Mouse (Mus musculus) heart, embryonic 14.5 days (tissue): ENCODE results near the gene B9d2. TPM values are rescaled to one million over a fixed set of nuclear protein-coding genes. Genes with fewer than 3 reads are reported as not detected.

ENCODE experiments used
- ATAC-seq: fragments of 200-750 bp; cut with Nextera tagmentation; 2 replicates; pipeline ENCODE4 v1.8.0; 2017; ENCODE audit warnings: low read depth, moderate TSS enrichment; ENCODE audit not compliant: insufficient number of reproducible peaks, insufficient read depth, low FRiP score
- H3K27ac ChIP-seq, 2 experiments: fragments of 200-500 bp in 1 of 2; fragments of 300-500 bp in 1 of 2; sonication (generic) in 1 of 2; replicated peaks in 1 of 2; 2 replicates each; pipeline ENCODE4 v1.5.1; 2012 to 2014; ENCODE audit warnings: low read depth in 2 of 2, low read length in 2 of 2, control low read depth in 1 of 2, mild to moderate bottlenecking in 1 of 2, mixed read lengths in 1 of 2; ENCODE audit not compliant: control insufficient read depth in 1 of 2, insufficient read depth in 1 of 2
- H3K27me3 ChIP-seq: fragments of 300-500 bp; sonication (generic); 2 replicates; pipeline ENCODE4 v1.6.1; 2014; ENCODE audit warnings: mild to moderate bottlenecking, low read length, control low read depth; ENCODE audit not compliant: control insufficient read depth, insufficient read depth
- H3K36me3 ChIP-seq: fragments of 300-500 bp; sonication (generic); 2 replicates; pipeline ENCODE4 v1.6.1; 2014; ENCODE audit warnings: mild to moderate bottlenecking, control low read depth, low read length, mixed read lengths; ENCODE audit not compliant: control insufficient read depth, insufficient read depth
- H3K4me1 ChIP-seq, 2 experiments: fragments of 200-500 bp in 1 of 2; fragments of 300-500 bp in 1 of 2; sonication (generic) in 1 of 2; 2 replicates each; pipeline ENCODE4 v1.6.1; 2012 to 2014; ENCODE audit warnings: low read length in 2 of 2, control low read depth in 1 of 2, mixed read lengths in 1 of 2; ENCODE audit not compliant: control insufficient read depth in 2 of 2, insufficient read depth in 2 of 2
- H3K4me2 ChIP-seq: fragments of 300-500 bp; sonication (generic); 2 replicates; pipeline ENCODE4 v1.6.1; 2014; ENCODE audit warnings: mild to moderate bottlenecking, low read length
- H3K4me3 ChIP-seq, 2 experiments: fragments of 200-500 bp in 1 of 2; fragments of 300-500 bp in 1 of 2; sonication (generic) in 1 of 2; 2 replicates each; pipeline ENCODE4 v1.5.1; 2012 to 2014; ENCODE audit warnings: low read length in 2 of 2, mild to moderate bottlenecking in 2 of 2, control low read depth in 1 of 2, low read depth in 1 of 2, moderate library complexity in 1 of 2; ENCODE audit not compliant: control insufficient read depth in 1 of 2, insufficient read depth in 1 of 2
- H3K9ac ChIP-seq: fragments of 300-500 bp; sonication (generic); 2 replicates; pipeline ENCODE4 v1.6.1; 2014; ENCODE audit warnings: mild to moderate bottlenecking, low read length
- H3K9me3 ChIP-seq: fragments of 300-500 bp; sonication (generic); 2 replicates; pipeline ENCODE4 v1.6.1; 2016; ENCODE audit warnings: low read length, control low read depth; ENCODE audit not compliant: control insufficient read depth
- WGBS: fragments of 180-500 bp; shearing (Covaris S2); extraction: QIAGEN DNeasy Blood & Tissue Kit; methylation state at CpG from one replicate; pipeline ENCODE4 v1.1.7; 2014; 5-methylcytosine and 5-hydroxymethylcytosine counted together
- polyA plus RNA-seq: library from polyadenylated mRNA; unstranded; fragments of >200 nt; fragmentation: Nextera tagmentation; extraction: Ambion mirVana; gene quantifications from 2 replicates; pipeline ENCODE4 v1.2.1, GENCODE M21; 2014

B9d2 gene
- 29.4 and 30.5 TPM in 2 replicates for polyA plus RNA-seq

- whole genome bisulfite sequencing, result under 1% methylated on average over 46 of the region's 46 CpGs
- H3K4me3 ChIP-seq, result peak within 1 kb of the TSS; percentile 70 to 73
- H3K27me3 ChIP-seq, result peaks cover 4% of the 10 kb centered on the region
- peak; percentile 94 for ATAC-seq
- H3K4me1 ChIP-seq, result peaks cover 10 to 18% of the 10 kb centered on the region in 2 experiments; a peak in 3 of 4 replicates
- H3K4me2 ChIP-seq, result peak within 1 kb of the TSS; percentile 76
- H3K9me3 ChIP-seq, result no peaks in the 10 kb centered on the region
- peak within 1 kb of the TSS; percentile 85 to 93 for H3K27ac ChIP-seq
- H3K9ac ChIP-seq, result peak within 1 kb of the TSS; percentile 82
- no peaks in the 10 kb centered on the region for H3K36me3 ChIP-seq
These were observed at the start of gene B9d2 for GRCm38 (mm10) chr7:25680514-25681258. Gene B9d2 (plus strand): TSS chr7:25680780.

- Histone ChIP-seq H3K9me3 (no peaks in the 10 kb centered on the region), H3K9ac (no peak overlapping the region), H3K36me3 (peaks cover 46% of the 10 kb centered on the region), H3K27me3 (no peaks in the 10 kb centered on the region), H3K27ac (no peak overlapping the region), H3K4me2 (no peak overlapping the region), H3K4me1 (peaks cover 7 to 9% of the 10 kb centered on the region in 2 experiments; a peak in 3 of 4 replicates), H3K4me3 (no peak overlapping the region)
- no peak for ATAC-seq
- 84% methylated on average over 5 of the region's 5 CpGs for WGBS
These were observed 47.9 kb upstream of the B9d2 start for GRCm38 (mm10) chr7:25632679-25633078.

GRCm38 (mm10) chr7:25636373-25636772 is 44.2 kb upstream of the B9d2 start:
- Histone ChIP-seq H3K9ac (no peak overlapping the region), H3K9me3 (no peaks in the 10 kb centered on the region), H3K4me3 (no peak overlapping the region), H3K36me3 (peaks cover 34% of the 10 kb centered on the region; the same call in 1 of the 2 replicates), H3K27ac (no peak overlapping the region), H3K4me1 (peaks cover 4 to 6% of the 10 kb centered on the region in 2 experiments; a peak in 1 of 4 replicates), H3K27me3 (no peaks in the 10 kb centered on the region), H3K4me2 (no peak overlapping the region)
- WGBS, result 12% methylated on average over 3 of the region's 3 CpGs
- ATAC-seq, result no peak

GRCm38 (mm10) chr7:25637099-25637498 is 43.5 kb upstream of the B9d2 start:
- Histone ChIP-seq H3K4me2 (no peak overlapping the region), H3K27ac (no peak overlapping the region), H3K4me1 (peaks cover 4 to 6% of the 10 kb centered on the region in 2 experiments; a peak in 1 of 4 replicates), H3K27me3 (no peaks in the 10 kb centered on the region), H3K9me3 (no peaks in the 10 kb centered on the region), H3K9ac (no peak overlapping the region), H3K4me3 (no peak overlapping the region), H3K36me3 (peaks cover 29% of the 10 kb centered on the region; the same call in 1 of the 2 replicates)
- 72% methylated on average over 5 of the region's 5 CpGs for WGBS
- ATAC-seq, result no peak

GRCm38 (mm10) chr7:25639754-25640153 is 40.8 kb upstream of the B9d2 start:
- Histone ChIP-seq H3K4me2 (no peak overlapping the region), H3K36me3 (peaks cover 20% of the 10 kb centered on the region; the same call in 1 of the 2 replicates), H3K4me3 (no peak overlapping the region), H3K9me3 (no peaks in the 10 kb centered on the region), H3K27me3 (no peaks in the 10 kb centered on the region), H3K27ac (no peak overlapping the region), H3K4me1 (peaks cover 4 to 9% of the 10 kb centered on the region in 2 experiments; a peak in 1 of 4 replicates), H3K9ac (no peak overlapping the region)
- WGBS, result 95% methylated on average over 4 of the region's 4 CpGs
- ATAC-seq, result no peak

GRCm38 (mm10) chr7:25644136-25644535 is 36.4 kb upstream of the B9d2 start:
- Histone ChIP-seq H3K4me3 (no peak overlapping the region), H3K27ac (no peak overlapping the region), H3K9me3 (no peaks in the 10 kb centered on the region), H3K4me2 (no peak overlapping the region), H3K9ac (no peak overlapping the region), H3K36me3 (peaks cover 10% of the 10 kb centered on the region; the same call in 1 of the 2 replicates), H3K4me1 (peaks cover under 1 to 4% of the 10 kb centered on the region in 2 experiments; a peak in 1 of 4 replicates), H3K27me3 (no peaks in the 10 kb centered on the region)
- no peak for ATAC-seq
- WGBS, result 63% methylated on average over 10 of the region's 10 CpGs

- H3K9ac ChIP-seq, result no peak overlapping the region
- H3K27me3 ChIP-seq, result no peaks in the 10 kb centered on the region
- WGBS, result 66% methylated on average over 4 of the region's 4 CpGs
- peaks cover 10% of the 10 kb centered on the region; the same call in 1 of the 2 replicates for H3K36me3 ChIP-seq
- H3K27ac ChIP-seq, result no peak overlapping the region
- no peak for ATAC-seq
- H3K4me3 ChIP-seq, result no peak overlapping the region
- peaks cover 0 to 3% of the 10 kb centered on the region in 2 experiments; a peak in 1 of 4 replicates for H3K4me1 ChIP-seq
- H3K9me3 ChIP-seq, result no peaks in the 10 kb centered on the region
- H3K4me2 ChIP-seq, result no peak overlapping the region
These were observed 35.9 kb upstream of the B9d2 start for GRCm38 (mm10) chr7:25644631-25645030.
